ENCODE assay signal across 28 mouse cellular contexts in genomic region chr12:76540169-76540568, GRCm38 (mm10). TPM values are rescaled to one million over a fixed set of nuclear protein-coding genes. Genes with fewer than 3 reads are reported as not detected.
A peak's percentile ranks its signal among the peaks of the same experiment; 100 is the strongest.
DNase-seq lines count a peak whose midpoint lies in the region; ATAC-seq and TF ChIP-seq lines count a peak whose summit lies in the region.
"Had no signal": no experiment of that assay in that cellular context is flagged by ENCODE, and none has a peak within 500 bp of the region (broad histone marks: within the 10 kb centered on the region; RNA-seq: fewer than 3 reads in every experiment).

No protein-coding gene starts in this region.

- TF ChIP-seq CTCF in intestine, postnatal 0 days (IDR thresholded peaks at IDR 0.05; ENCODE audit: low read depth) = no peak
- no peak for TF ChIP-seq CTCF in MEL (IDR thresholded peaks at IDR 0.05 in 2 of 3, conservative IDR thresholded peaks at IDR 0.05 in 1 of 3; ENCODE audit: control insufficient read depth in 1 of 3, insufficient read depth in 1 of 3, low read depth in 2 of 3, low read length in 3 of 3, poor library complexity in 1 of 3, severe bottlenecking in 1 of 3)

- no peaks in the 10 kb centered on the region for H3K27me3 ChIP-seq in intestine, postnatal 0 days (replicated peaks; ENCODE audit: control insufficient read depth, insufficient read depth, low read length)
- no peaks in the 10 kb centered on the region for H3K27me3 ChIP-seq in intestine, embryonic 15.5 days (replicated peaks)
- no peaks in the 10 kb centered on the region for H3K27me3 ChIP-seq in MEL (ENCODE audit: control insufficient read depth in 1 of 2, insufficient read depth in 2 of 2, low read length in 2 of 2)
- no peaks in the 10 kb centered on the region for H3K27me3 ChIP-seq in splenic B cell, adult 2 months (ENCODE audit: control insufficient read depth, insufficient read depth, low read length, poor library complexity, severe bottlenecking)
- H3K27me3 ChIP-seq: limb, embryonic 15.5 days; stomach, embryonic 15.5 days had no signal

- H3K79me2 ChIP-seq in MEL (ENCODE audit: control insufficient read depth, insufficient read depth, low read length, poor library complexity) = no peaks in the 10 kb centered on the region

- WGBS in intestine, postnatal 0 days = 79% methylated on average over 3 of the region's 3 CpGs
- 82% methylated on average over 3 of the region's 3 CpGs for WGBS in intestine, embryonic 15.5 days

- H3K4me3 ChIP-seq in intestine, postnatal 0 days (ENCODE audit: low read depth, low read length) = no peak overlapping the region
- no peak overlapping the region for H3K4me3 ChIP-seq in intestine, embryonic 15.5 days (replicated peaks)
- H3K4me3 ChIP-seq in MEL (ENCODE audit: control insufficient read depth in 1 of 2, insufficient read depth in 1 of 2, low read depth in 2 of 2, low read length in 2 of 2) = no peak overlapping the region
- H3K4me3 ChIP-seq: forebrain, embryonic 13.5 days; hindbrain, embryonic 15.5 days; limb, embryonic 10.5 days; limb, embryonic 15.5 days; midbrain, embryonic 15.5 days; stomach, embryonic 15.5 days had no signal

- no peak for TF ChIP-seq POLR2A in MEL (IDR thresholded peaks at IDR 0.05; ENCODE audit: control insufficient read depth in 1 of 2, insufficient read depth in 1 of 2, low read depth in 1 of 2, low read length in 2 of 2, poor library complexity in 1 of 2)

- 0 out of 2 replicates have a peak overlapping the region, but pooled peaks have one; percentile 28 for H3K27ac ChIP-seq in intestine, postnatal 0 days (ENCODE audit: low read depth, low read length)
- H3K27ac ChIP-seq in intestine, embryonic 15.5 days = no peak overlapping the region
- H3K27ac ChIP-seq in MEL (ENCODE audit: control insufficient read depth, low read depth, low read length) = no peak overlapping the region
- H3K27ac ChIP-seq: forebrain, embryonic 13.5 days; hindbrain, embryonic 15.5 days; limb, embryonic 10.5 days; limb, embryonic 15.5 days; liver, embryonic 14.5 days; midbrain, embryonic 15.5 days had no signal

- no peak for TF ChIP-seq EP300 in MEL (IDR thresholded peaks at IDR 0.05; ENCODE audit: low read depth in 1 of 2, low read length in 2 of 2)

- H3K9me3 ChIP-seq in intestine, postnatal 0 days (ENCODE audit: control insufficient read depth) = no peaks in the 10 kb centered on the region
- H3K9me3 ChIP-seq in intestine, embryonic 15.5 days = no peaks in the 10 kb centered on the region
- no peaks in the 10 kb centered on the region for H3K9me3 ChIP-seq in MEL (replicated peaks; ENCODE audit: insufficient read depth, low read length)
- H3K9me3 ChIP-seq: forebrain, embryonic 13.5 days; hindbrain, embryonic 15.5 days; limb, embryonic 10.5 days; midbrain, embryonic 15.5 days; stomach, embryonic 15.5 days had no signal

- no peak for ATAC-seq in intestine, postnatal 0 days
- no peak for ATAC-seq in intestine, embryonic 15.5 days
- ATAC-seq in megakaryocyte, adult 5-6 weeks (ENCODE audit: poor library complexity, severe bottlenecking) = peak; percentile 72
- ATAC-seq: activated CD4-positive, CD25-positive, alpha-beta regulatory T cell, adult 4 months; forebrain, embryonic 13.5 days; inflammation-experienced regulatory T-cells, adult 6 months; midbrain, embryonic 15.5 days had no signal

- H3K4me1 ChIP-seq in intestine, postnatal 0 days (replicated peaks; ENCODE audit: control insufficient read depth, insufficient read depth, low read length) = peaks cover 10% of the 10 kb centered on the region
- H3K4me1 ChIP-seq in intestine, embryonic 15.5 days (replicated peaks) = peaks cover 28% of the 10 kb centered on the region
- H3K4me1 ChIP-seq in MEL (ENCODE audit: control insufficient read depth in 1 of 2, insufficient read depth in 2 of 2, low read length in 2 of 2) = peaks cover 6 to 35% of the 10 kb centered on the region in 2 experiments
- H3K4me1 ChIP-seq: forebrain, embryonic 13.5 days; hindbrain, embryonic 15.5 days; midbrain, embryonic 15.5 days had no signal

- no peak overlapping the region for H3K4me2 ChIP-seq in intestine, postnatal 0 days (replicated peaks; ENCODE audit: low read depth)
- H3K4me2 ChIP-seq in intestine, embryonic 15.5 days (replicated peaks) = no peak overlapping the region
- H3K4me2 ChIP-seq: forebrain, embryonic 13.5 days; heart, embryonic 11.5 days; hindbrain, embryonic 15.5 days; limb, embryonic 15.5 days; lung, embryonic 14.5 days; midbrain, embryonic 15.5 days; stomach, embryonic 15.5 days had no signal

- no peaks in the 10 kb centered on the region; the same call in 1 of the 2 replicates for H3K36me3 ChIP-seq in intestine, postnatal 0 days (ENCODE audit: control insufficient read depth, insufficient read depth)
- H3K36me3 ChIP-seq in intestine, embryonic 15.5 days = no peaks in the 10 kb centered on the region
- H3K36me3 ChIP-seq in MEL (ENCODE audit: control insufficient read depth in 1 of 2, insufficient read depth in 2 of 2, low read length in 2 of 2) = peaks cover 0 to 28% of the 10 kb centered on the region in 2 experiments; a peak in 2 of 4 replicates
- H3K36me3 ChIP-seq in splenic B cell, adult 2 months (ENCODE audit: control insufficient read depth, insufficient read depth, low read length, poor library complexity, severe bottlenecking) = no peaks in the 10 kb centered on the region
- H3K36me3 ChIP-seq: hindbrain, embryonic 15.5 days; limb, embryonic 15.5 days; midbrain, embryonic 15.5 days; stomach, embryonic 15.5 days had no signal

- no peak overlapping the region for H3K9ac ChIP-seq in intestine, postnatal 0 days (ENCODE audit: low read depth, low read length)
- no peak overlapping the region for H3K9ac ChIP-seq in intestine, embryonic 15.5 days
- no peak overlapping the region for H3K9ac ChIP-seq in MEL (ENCODE audit: control insufficient read depth, low read depth, low read length, poor library complexity, severe bottlenecking)
- H3K9ac ChIP-seq: forebrain, embryonic 13.5 days; hindbrain, embryonic 15.5 days; limb, embryonic 15.5 days; liver, embryonic 14.5 days; lung, embryonic 14.5 days; midbrain, embryonic 15.5 days; stomach, embryonic 15.5 days had no signal

- no peak for TF ChIP-seq RAD21 in MEL (IDR thresholded peaks at IDR 0.05; ENCODE audit: low read depth, low read length)

- peak; percentile 41 for DNase-seq in MEL (ENCODE audit: low read depth, low spot score)
- DNase-seq in splenic B cell, adult 2 months (ENCODE audit: low read depth, low spot score) = peak; percentile 16
- no peak for DNase-seq in kidney, adult 9 months
- no peak for DNase-seq in cerebellum, adult 18-20 months
- DNase-seq: adrenal gland, adult 2 months; adrenal gland, postnatal 36 days; cerebellum, adult 8-10 months; cerebellum, postnatal 25 days; gastrocnemius, postnatal 25 days; heart, adult 18-20 months; heart, postnatal 36 days; kidney, adult 8-10 months; kidney, postnatal 10 days; lung, embryonic 14.5 days; right cerebral cortex, postnatal 4 days had no signal

TF ChIP-seq in MEL, 35 proteins besides CTCF, POLR2A, EP300 and RAD21:
- TF ChIP-seq SIN3A (IDR thresholded peaks at IDR 0.05; ENCODE audit: low read length) (no peak), E2F4 (IDR thresholded peaks at IDR 0.05; ENCODE audit: borderline replicate concordance, low read depth, low read length) (no peak), TBP (IDR thresholded peaks at IDR 0.05; ENCODE audit: low read depth, low read length) (peak; percentile 54; the same call in 1 of the 2 replicates), KAT2A (conservative IDR thresholded peaks at IDR 0.05; ENCODE audit: low read depth, low read length) (no peak)

RNA-seq across cellular contexts. Expression of gene Plekhg3, which starts 9.5 kb away (rescaled TPM):
- polyA plus RNA-seq in intestine, postnatal 0 days (2015; fragmentation: Nextera tagmentation; extraction: Ambion mirVana) = 5.7 and 7.5 TPM in 2 replicates
- polyA plus RNA-seq in intestine, embryonic 15.5 days (2015; fragmentation: Nextera tagmentation; extraction: Ambion mirVana) = 9.5 and 11.2 TPM in 2 replicates
- 0.92 and 1.9 TPM in 2 replicates for total RNA-seq in MEL (2012; rRNA removed)
- 1 to 10 TPM in 1 of 2 experiments, not detected in 1; 7.0 TPM for polyA plus RNA-seq in MEL (2012; ENCODE audit: insufficient read depth in 1 of 2, insufficient read length in 2 of 2, low read depth in 1 of 2, low replicate concordance in 2 of 2, missing spikeins in 1 of 2)
- total RNA-seq in megakaryocyte, adult 5-6 weeks (2015) = 40.4 and 44.3 TPM in 2 replicates
- total RNA-seq in megakaryocyte, adult 5-6 weeks (2017) = 46.6 and 50.5 TPM in 2 replicates

Comparison
In these comparisons a context has a peak if more than half of its experiments do, and no peak if none do; other contexts are left out.
1. DNase-seq: peak in MEL (single experiment) and splenic B cell, adult 2 months (single experiment); none in kidney, adult 9 months (single experiment) and cerebellum, adult 18-20 months (0 of 2).